Mouse (Mus musculus) spleen, adult 2 months (tissue): Measurements from ENCODE around the gene Cntnap2. TPM values are rescaled to one million over a fixed set of nuclear protein-coding genes. Genes with fewer than 3 reads are reported as not detected.
"Not testable (repeated sequence)": the region's sequence is repeated elsewhere in the genome, so short reads cannot be mapped to it uniquely, and the experiment has no call there.

ENCODE experiments used
- DNase-seq, 2 experiments: peaks; one replicate each; pipeline versions ENCODE4 v3.0.0 to v3.0.0-alpha.2; 2012 to 2021; ENCODE audit warnings: low spot score in 2 of 2, low read depth in 1 of 2
- H3K27ac ChIP-seq: fragments of 200-500 bp; 2 replicates; pipeline ENCODE4 v1.5.1; 2012; ENCODE audit warnings: low read length, inconsistent platforms; ENCODE audit not compliant: insufficient read depth
- H3K27me3 ChIP-seq: fragments of 200-500 bp; 2 replicates; pipeline ENCODE4 v1.6.1; 2012; ENCODE audit warnings: mild to moderate bottlenecking, moderate library complexity, low read length, inconsistent platforms; ENCODE audit not compliant: control insufficient read depth, insufficient read depth
- H3K36me3 ChIP-seq: fragments of 200-500 bp; 2 replicates; pipeline ENCODE4 v1.6.1; 2012; ENCODE audit warnings: mild to moderate bottlenecking, low read length, inconsistent platforms; ENCODE audit not compliant: control insufficient read depth, insufficient read depth
- H3K4me1 ChIP-seq: fragments of 200-500 bp; 2 replicates; pipeline ENCODE4 v1.6.1; 2011; ENCODE audit warnings: inconsistent platforms; ENCODE audit not compliant: control insufficient read depth, insufficient read depth, insufficient read length
- H3K4me3 ChIP-seq: fragments of 200-500 bp; 2 replicates; pipeline ENCODE4 v1.5.1; 2011; ENCODE audit warnings: mild to moderate bottlenecking, inconsistent platforms; ENCODE audit not compliant: insufficient read depth, insufficient read length; ENCODE audit errors: extremely low read depth
- CTCF ChIP-seq: fragments of 200-500 bp; IDR thresholded peaks from 2 replicates; pipeline ENCODE4 v1.5.1; 2011; ENCODE audit warnings: mild to moderate bottlenecking, inconsistent platforms; ENCODE audit not compliant: insufficient read depth, insufficient read length, insufficient replicate concordance; ENCODE audit errors: extremely low read depth
- POLR2A ChIP-seq: fragments of 200-500 bp; IDR thresholded peaks from 2 replicates; pipeline ENCODE4 v1.6.1; 2011; ENCODE audit warnings: low read depth, low read length, inconsistent platforms
- WGBS: fragments of 180-500 bp; shearing (Covaris S2); methylation state at CpG from one replicate; pipeline ENCODE4 v1.1.7; 2018; 5-methylcytosine and 5-hydroxymethylcytosine counted together
- polyA plus RNA-seq: library from polyadenylated mRNA; depleted of rRNA; stranded (reverse); fragments of >200 nt; gene quantifications from 2 replicates; pipeline ENCODE4 v1.2.3, GENCODE M21; 2012

The Cntnap2 gene
- polyA plus RNA-seq, 1 experiment: not detected

GRCm38 (mm10) chr6:47191940-47192339 lies 2132.8 kb downstream of the Cntnap2 start:
- H3K27me3 ChIP-seq: no peaks in the 10 kb centered on the region
- no peaks in the 10 kb centered on the region for H3K4me1 ChIP-seq
- H3K27ac ChIP-seq: no peak overlapping the region
- H3K4me3 ChIP-seq: no peak overlapping the region
- TF ChIP-seq CTCF: no peak
- no peak for TF ChIP-seq POLR2A
- 83% methylated on average over 10 of the region's 10 CpGs for WGBS
- no peak for DNase-seq
- no peaks in the 10 kb centered on the region for H3K36me3 ChIP-seq

GRCm38 (mm10) chr6:47192478-47192877 lies 2133.3 kb downstream of the Cntnap2 start:
- DNase-seq: no peak
- 85% methylated on average over 9 of the region's 9 CpGs for WGBS
- Histone ChIP-seq H3K27me3 (no peaks in the 10 kb centered on the region), H3K36me3 (no peaks in the 10 kb centered on the region), H3K4me3 (no peak overlapping the region), H3K27ac (no peak overlapping the region), H3K4me1 (no peaks in the 10 kb centered on the region)
- TF ChIP-seq POLR2A (no peak), CTCF (no peak)

GRCm38 (mm10) chr6:47197570-47197969 lies 2138.4 kb downstream of the Cntnap2 start:
- Histone ChIP-seq H3K4me1 (no peaks in the 10 kb centered on the region), H3K27ac (no peak overlapping the region), H3K27me3 (no peaks in the 10 kb centered on the region), H3K4me3 (no peak overlapping the region), H3K36me3 (no peaks in the 10 kb centered on the region)
- TF ChIP-seq POLR2A: no peak
- TF ChIP-seq CTCF: no peak
- DNase-seq: no peak

- Histone ChIP-seq H3K27ac (no peak overlapping the region), H3K4me3 (no peak overlapping the region), H3K4me1 (no peaks in the 10 kb centered on the region), H3K36me3 (no peaks in the 10 kb centered on the region), H3K27me3 (no peaks in the 10 kb centered on the region)
- no peak for TF ChIP-seq CTCF
- DNase-seq: no peak
These were observed 2141.5 kb downstream of the Cntnap2 start for GRCm38 (mm10) chr6:47200671-47201070.

GRCm38 (mm10) chr6:47208031-47208430 lies 2148.9 kb downstream of the Cntnap2 start:
- TF ChIP-seq CTCF (no peak), POLR2A (no peak)
- WGBS: 82% methylated on average over 1 of the region's 1 CpGs
- Histone ChIP-seq H3K27me3 (no peaks in the 10 kb centered on the region), H3K27ac (no peak overlapping the region), H3K4me3 (no peak overlapping the region), H3K36me3 (no peaks in the 10 kb centered on the region), H3K4me1 (no peaks in the 10 kb centered on the region)
- DNase-seq: no peak

GRCm38 (mm10) chr6:47214731-47215130 lies 2155.6 kb downstream of the Cntnap2 start:
- TF ChIP-seq CTCF: no peak
- no peak for TF ChIP-seq POLR2A
- no peak overlapping the region for H3K27ac ChIP-seq
- H3K4me1 ChIP-seq: no peaks in the 10 kb centered on the region
- H3K4me3 ChIP-seq: no peak overlapping the region
- no peaks in the 10 kb centered on the region for H3K27me3 ChIP-seq
- DNase-seq: no peak
- H3K36me3 ChIP-seq: no peaks in the 10 kb centered on the region

- H3K4me3 ChIP-seq, DNase-seq, H3K36me3 ChIP-seq, H3K27ac ChIP-seq, H3K27me3 ChIP-seq, H3K4me1 ChIP-seq: not testable (repeated sequence)
- WGBS: 83% methylated on average over 1 of the region's 1 CpGs
These were observed 2164.4 kb downstream of the Cntnap2 start for GRCm38 (mm10) chr6:47223578-47223977.

GRCm38 (mm10) chr6:47225391-47225790 lies 2166.2 kb downstream of the Cntnap2 start:
- not testable (repeated sequence) for H3K4me3 ChIP-seq, H3K27me3 ChIP-seq, H3K36me3 ChIP-seq, H3K4me1 ChIP-seq, DNase-seq, H3K27ac ChIP-seq
- WGBS: 81% methylated on average over 3 of the region's 3 CpGs
